Mouse (Mus musculus): ENCODE data around the gene Mdm2. TPM values are rescaled to one million over a fixed set of nuclear protein-coding genes. Genes with fewer than 3 reads are reported as not detected.

Gene Mdm2
- total RNA-seq, 2 experiments from 2014 or later: 52.3 to 52.5 TPM

- DNase-seq: no peak
- intact Hi-C loops (cut with DNase I): no loop called here
Observed at GRCm38 (mm10) chr10:117701034-117701829, 9.3 kb downstream of the Mdm2 start.

DNA sequence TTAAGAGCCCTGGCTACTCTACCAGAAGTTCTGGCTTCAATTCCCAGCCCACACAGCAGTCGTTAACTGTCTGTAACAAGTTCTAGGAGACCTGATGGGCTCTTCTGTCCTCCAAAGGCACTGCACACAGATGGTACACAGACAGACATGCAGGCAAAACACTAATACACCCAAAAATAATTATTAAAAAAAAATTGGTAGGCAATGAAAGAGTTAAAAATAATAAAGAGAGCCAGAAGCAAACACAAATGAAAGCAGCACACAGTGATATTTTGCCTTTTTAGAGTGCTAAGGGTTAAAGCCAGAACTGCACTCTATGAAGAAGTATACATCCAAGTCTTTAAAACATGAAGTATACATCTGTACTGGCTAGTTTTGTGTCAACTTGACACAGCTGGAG is 10.1 kb downstream of the Mdm2 start:
- no peak for DNase-seq
- intact Hi-C loops (cut with DNase I): no loop called here

DNA sequence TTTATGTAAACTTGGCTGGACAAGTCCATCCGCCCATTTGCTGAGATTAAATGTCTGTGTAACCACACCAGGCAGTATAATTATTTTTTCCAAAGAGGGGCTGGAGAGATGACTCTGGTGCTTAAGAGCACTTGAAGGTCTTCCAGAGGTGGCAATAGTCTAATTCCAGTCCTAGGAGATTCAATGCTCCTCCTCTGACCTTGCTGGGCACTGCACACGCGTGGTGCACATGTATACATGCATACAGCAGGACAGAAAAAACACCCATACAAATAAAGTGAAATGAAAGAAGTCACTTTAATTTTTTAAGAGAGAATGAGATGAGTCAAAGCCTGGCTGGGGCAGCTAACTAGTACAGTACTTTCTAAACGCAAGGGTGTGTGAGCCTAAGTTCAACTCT is 10.6 kb downstream of the Mdm2 start:
- no peak for DNase-seq
- intact Hi-C loops (cut with DNase I): no loop called here

DNA sequence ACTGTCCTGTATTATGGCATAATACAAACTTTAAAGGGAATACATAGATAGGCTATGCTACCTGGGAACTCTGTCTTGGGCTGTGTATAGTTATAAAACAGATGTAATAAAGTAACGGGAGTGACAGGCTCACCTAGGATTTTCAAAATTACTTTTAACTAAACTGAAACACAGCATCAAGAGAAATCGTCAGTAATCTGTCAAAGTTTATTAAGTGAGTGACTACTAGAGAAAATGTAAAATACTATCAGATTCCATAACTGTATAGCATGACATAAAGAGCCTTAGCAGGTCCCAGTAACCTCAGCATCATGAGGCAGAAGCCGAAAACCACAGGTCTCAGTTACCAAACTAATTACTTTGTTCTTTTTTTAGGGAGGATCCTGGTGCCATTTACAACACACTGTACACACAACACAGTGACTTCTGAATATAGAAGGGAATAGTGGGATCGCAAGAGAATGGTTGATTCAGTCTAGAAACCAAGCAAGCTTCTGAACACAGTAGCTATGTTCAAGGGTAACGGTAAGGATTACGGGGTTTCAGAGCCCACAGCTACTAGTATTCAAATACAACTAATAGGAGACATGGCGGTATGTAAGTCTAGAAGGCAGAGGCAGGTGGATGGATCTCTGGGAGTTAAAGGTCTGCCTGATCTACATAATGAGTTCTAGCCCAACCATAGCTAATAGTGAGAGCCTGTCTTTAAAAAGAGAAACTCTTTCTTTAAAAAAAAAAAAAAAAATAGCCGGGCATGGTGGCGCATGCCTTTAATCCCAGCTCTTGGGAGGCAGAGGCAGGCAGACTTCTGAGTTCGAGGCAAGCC is 12.0 kb downstream of the Mdm2 start:
- intact Hi-C loops (cut with DNase I): no loop called here
- DNase-seq: no peak

- DNase-seq: no peak
- intact Hi-C loops (cut with DNase I): no loop called here
Observed at GRCm38 (mm10) chr10:117697561-117698115, 12.9 kb downstream of the Mdm2 start.

- DNase-seq: no peak
- intact Hi-C loops (cut with DNase I): no loop called here
Observed at GRCm38 (mm10) chr10:117696827-117697560, 13.6 kb downstream of the Mdm2 start.

GRCm38 (mm10) chr10:117696021-117696826 is 14.3 kb downstream of the Mdm2 start:
- no peak for DNase-seq
- intact Hi-C loops (cut with DNase I): no loop called here

GRCm38 (mm10) chr10:117695605-117696004 is 15.0 kb downstream of the Mdm2 start:
- intact Hi-C loops (cut with DNase I): no loop called here
- DNase-seq: no peak

DNA sequence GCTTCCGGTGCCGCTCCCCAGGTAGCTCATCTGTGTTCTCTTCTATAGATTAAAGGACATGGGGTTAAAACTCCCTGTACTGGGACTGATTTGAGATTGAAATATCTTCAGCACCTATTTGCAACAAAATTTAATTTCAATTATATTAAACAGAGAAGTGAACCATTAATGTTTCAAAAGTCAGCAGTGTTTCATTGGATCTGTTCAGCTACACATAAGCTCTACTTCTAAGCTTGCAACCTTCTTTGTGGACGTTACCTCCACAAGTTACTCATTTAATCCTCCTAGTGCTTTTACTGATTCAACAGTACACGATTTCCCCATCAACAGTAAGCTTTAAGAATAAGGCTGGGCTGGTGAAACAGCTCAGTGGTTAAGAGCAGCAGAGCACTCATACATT is 15.5 kb downstream of the Mdm2 start:
- DNase-seq: no peak
- intact Hi-C loops (cut with DNase I): no loop called here

GRCm38 (mm10) chr10:117694255-117694953 is 16.2 kb downstream of the Mdm2 start:
- intact Hi-C loops (cut with DNase I): no loop called here
- no peak for DNase-seq

- DNase-seq: no peak
- intact Hi-C loops (cut with DNase I): no loop called here
Observed at GRCm38 (mm10) chr10:117692953-117693352, 17.6 kb downstream of the Mdm2 start.

- intact Hi-C loops (cut with DNase I): no loop called here
- no peak for DNase-seq
Observed at GRCm38 (mm10) chr10:117692173-117692572, 18.4 kb downstream of the Mdm2 start.

DNA sequence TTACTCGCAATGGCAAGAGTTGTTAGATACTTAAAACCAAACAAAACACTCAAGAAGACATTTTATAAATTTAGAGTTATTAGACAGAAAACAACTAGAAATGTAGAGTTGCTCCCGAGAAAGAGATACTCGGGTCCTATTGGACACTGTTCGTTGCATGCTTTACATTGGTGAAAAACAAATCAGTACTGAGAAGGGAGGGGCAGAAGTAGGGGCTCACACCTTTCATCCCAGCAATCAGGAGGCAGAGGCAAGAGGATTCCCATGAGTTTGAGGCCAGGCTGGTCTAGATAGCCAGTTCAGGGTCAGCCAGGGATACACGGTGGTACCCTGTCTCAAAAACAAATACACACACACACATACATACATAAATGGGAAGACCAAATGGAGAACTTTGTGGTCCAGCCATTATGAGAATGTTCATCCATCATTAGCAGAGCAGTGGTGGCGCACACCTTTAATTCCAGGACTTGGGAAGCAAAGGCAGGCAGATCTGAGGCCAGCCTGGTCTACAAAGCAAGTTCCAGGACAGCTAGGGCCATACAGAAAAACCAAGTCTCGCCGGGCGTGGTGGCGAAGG is 19.1 kb downstream of the Mdm2 start:
- intact Hi-C loops (cut with DNase I): no loop called here
- no peak for DNase-seq

- DNase-seq: no peak
- intact Hi-C loops (cut with DNase I): no loop called here
Observed at GRCm38 (mm10) chr10:117690770-117691296, 19.7 kb downstream of the Mdm2 start.

DNA sequence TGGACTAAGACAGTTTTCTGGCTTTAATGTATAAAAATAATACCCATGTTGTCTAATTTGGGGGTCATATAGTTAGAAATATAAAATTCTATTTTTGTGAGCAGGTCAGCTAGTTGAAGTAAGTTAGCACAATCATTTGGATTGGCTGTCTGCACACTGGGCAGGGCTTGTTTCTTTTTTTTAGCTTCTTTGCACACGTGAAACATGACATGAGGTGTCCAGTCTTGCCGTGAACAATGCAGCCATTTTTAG is 20.5 kb downstream of the Mdm2 start:
- DNase-seq: no peak
- intact Hi-C loops (cut with DNase I): no loop called here

DNA sequence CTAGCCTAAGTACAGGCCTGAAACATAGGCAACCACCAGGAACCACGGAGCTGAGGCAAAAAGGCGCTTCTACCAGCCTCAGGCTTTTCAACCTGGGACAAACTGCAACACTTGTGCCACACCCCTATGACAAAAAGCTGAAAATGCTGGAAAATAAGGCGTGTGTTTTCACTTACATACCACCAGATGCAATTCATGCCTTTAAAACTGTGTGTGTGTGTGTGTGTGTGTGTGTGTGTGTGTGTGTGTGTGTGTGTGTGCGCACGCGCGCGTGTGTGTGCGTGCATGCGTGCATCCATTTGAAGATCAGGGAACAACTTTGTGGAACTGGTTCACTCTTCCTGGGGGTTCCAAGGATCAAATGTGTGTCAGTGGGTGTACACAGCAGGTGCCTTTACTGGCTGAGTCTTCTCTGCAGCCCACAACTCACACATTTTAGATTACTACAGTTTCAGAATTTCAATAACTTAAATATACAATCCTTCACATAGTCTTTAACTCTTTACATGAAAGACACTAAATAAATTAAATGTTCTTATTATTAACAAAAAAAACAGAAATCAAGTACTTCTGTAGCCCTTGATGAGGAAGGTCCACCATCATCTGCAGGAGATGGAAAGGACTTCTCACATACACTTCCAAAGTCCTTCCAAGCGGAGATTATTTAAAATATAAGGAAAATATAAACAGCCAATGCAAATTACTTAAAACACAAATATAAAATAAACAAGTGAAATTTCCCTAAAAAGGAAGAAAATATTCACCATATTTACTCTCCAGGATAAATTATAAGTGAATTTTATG is 21.1 kb downstream of the Mdm2 start:
- intact Hi-C loops (cut with DNase I): no loop called here
- no peak for DNase-seq

GRCm38 (mm10) chr10:117688204-117689151 is 22.1 kb downstream of the Mdm2 start:
- intact Hi-C loops (cut with DNase I): no loop called here
- no peak for DNase-seq

All from heart, postnatal 14 days (tissue).